Mouse (Mus musculus) embryonic facial prominence, embryonic 11.5 days (tissue): ENCODE results near the gene Arhgef12. TPM values are rescaled to one million over a fixed set of nuclear protein-coding genes. Genes with fewer than 3 reads are reported as not detected.
A peak's percentile ranks its signal among the peaks of the same experiment; 100 is the strongest.

ENCODE experiments used
- ATAC-seq: fragments of 200-750 bp; cut with Nextera tagmentation; replicated peaks from 2 replicates; pipeline ENCODE4 v1.8.0; 2017; ENCODE audit warnings: low read depth; ENCODE audit not compliant: insufficient number of reproducible peaks, low FRiP score, low TSS enrichment
- DNase-seq: peaks from one replicate; pipeline ENCODE4 v3.0.0-alpha.2; 2015; ENCODE audit warnings: low spot score
- H3K27ac ChIP-seq: fragments of 300-500 bp; sonication (generic); replicated peaks from 2 replicates; pipeline ENCODE4 v1.5.1; 2014; ENCODE audit warnings: mild to moderate bottlenecking, low read depth, low read length, control low read depth
- H3K27me3 ChIP-seq: fragments of 300-500 bp; sonication (generic); 2 replicates; pipeline ENCODE4 v1.6.1; 2014; ENCODE audit warnings: mild to moderate bottlenecking, low read length, moderate library complexity, mixed read lengths; ENCODE audit not compliant: control insufficient read depth, insufficient read depth
- H3K36me3 ChIP-seq: fragments of 300-500 bp; sonication (generic); replicated peaks from 2 replicates; pipeline ENCODE4 v1.6.1; 2014; ENCODE audit warnings: low read depth, mild to moderate bottlenecking, low read length, moderate library complexity, mixed read lengths; ENCODE audit not compliant: control insufficient read depth, insufficient read depth
- H3K4me1 ChIP-seq: fragments of 300-500 bp; sonication (generic); 2 replicates; pipeline ENCODE4 v1.6.1; 2014; ENCODE audit warnings: low read length, mixed read lengths; ENCODE audit not compliant: control insufficient read depth, insufficient read depth
- H3K4me2 ChIP-seq: fragments of 300-500 bp; sonication (generic); 2 replicates; pipeline ENCODE4 v1.6.1; 2014; ENCODE audit warnings: low read depth, mild to moderate bottlenecking, control low read depth, low read length, moderate library complexity
- H3K4me3 ChIP-seq: fragments of 300-500 bp; sonication (generic); 2 replicates; pipeline ENCODE4 v1.5.1; 2014; ENCODE audit warnings: low read depth, low read length, control low read depth
- H3K9ac ChIP-seq: fragments of 300-500 bp; sonication (generic); replicated peaks from 2 replicates; pipeline ENCODE4 v1.6.1; 2014; ENCODE audit warnings: mild to moderate bottlenecking, control low read depth, low read length
- H3K9me3 ChIP-seq: fragments of 300-500 bp; sonication (generic); replicated peaks from 2 replicates; pipeline ENCODE4 v1.6.1; 2016; ENCODE audit warnings: mild to moderate bottlenecking, low read length, inconsistent platforms, mixed read lengths; ENCODE audit not compliant: control insufficient read depth
- WGBS: fragments of 180-500 bp; shearing (Covaris S2); extraction: QIAGEN DNeasy Blood & Tissue Kit; methylation state at CpG from one replicate; pipeline ENCODE4 v1.1.7; 2014; 5-methylcytosine and 5-hydroxymethylcytosine counted together
- polyA plus RNA-seq: library from polyadenylated mRNA; unstranded; fragments of >200 nt; fragmentation: Nextera tagmentation; extraction: Ambion mirVana; gene quantifications from 2 replicates; pipeline ENCODE4 v1.2.1, GENCODE M21; 2014

Gene Arhgef12
- polyA plus RNA-seq, 1 experiment from 2014 or later, result 8.2 TPM

DNA sequence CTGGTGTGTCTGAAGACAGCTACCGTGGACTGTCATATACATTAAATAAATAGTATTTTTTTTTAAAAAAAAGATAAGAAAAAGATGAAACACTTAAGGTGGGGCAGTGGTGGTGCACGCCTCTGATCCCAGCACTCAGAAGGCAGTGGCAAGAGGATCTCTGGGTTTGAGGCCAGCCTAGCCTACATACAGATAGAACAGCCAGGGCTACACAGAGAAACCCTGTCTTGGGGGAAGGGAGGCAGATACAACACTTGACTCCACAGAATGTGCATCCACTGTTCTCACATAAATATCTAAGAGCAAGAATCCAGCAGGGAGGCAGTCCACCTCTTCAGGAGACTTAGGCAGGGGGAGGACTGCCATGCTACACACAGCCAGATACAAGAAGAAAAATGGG, 4.1 kb downstream of the Arhgef12 start:
- no peak for ATAC-seq
- Histone ChIP-seq H3K27ac (no peak overlapping the region), H3K36me3 (no peaks in the 10 kb centered on the region), H3K9ac (0 out of 2 replicates have a peak overlapping the region, but pooled peaks have one; percentile 18), H3K4me3 (0 out of 2 replicates have a peak overlapping the region, but pooled peaks have one; percentile 9), H3K4me2 (peak overlapping the region; percentile 20), H3K4me1 (no peaks in the 10 kb centered on the region; the same call in 1 of the 2 replicates), H3K27me3 (no peaks in the 10 kb centered on the region), H3K9me3 (no peaks in the 10 kb centered on the region)
- DNase-seq, result no peak
- WGBS, result 90% methylated on average over 2 of the region's 2 CpGs

DNA sequence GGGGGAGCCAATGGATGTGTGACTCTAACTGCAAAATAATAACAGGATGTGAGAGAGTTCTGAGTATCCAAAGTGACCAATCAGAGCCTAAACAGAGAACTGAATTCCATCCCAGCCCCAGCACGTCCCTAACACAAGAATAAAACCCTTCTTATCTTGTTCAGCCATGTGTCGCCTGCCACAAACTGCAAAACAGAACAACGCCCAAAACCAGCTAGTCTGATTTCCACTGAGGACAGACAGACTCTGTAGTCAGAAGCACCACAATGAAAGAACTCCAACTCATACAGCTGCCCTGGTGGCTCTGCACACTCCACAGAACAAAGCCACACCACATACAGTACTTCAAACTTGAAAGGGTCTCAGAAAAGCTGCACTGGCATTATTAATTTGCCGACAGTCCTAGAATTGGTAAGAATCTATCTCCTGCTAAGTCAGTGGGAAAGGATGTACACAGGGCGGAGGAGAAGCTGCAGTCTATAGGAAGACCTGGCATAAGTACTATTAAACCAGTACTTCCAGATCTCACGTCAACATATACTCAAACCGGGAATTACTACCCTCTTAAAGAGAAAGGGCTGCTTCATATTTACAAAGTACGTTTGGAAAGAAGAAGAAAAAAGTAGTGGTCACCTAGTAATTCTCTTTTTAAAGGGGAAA, 5.0 kb downstream of the Arhgef12 start:
- 76% methylated on average over 8 of the region's 8 CpGs for WGBS
- Histone ChIP-seq H3K9ac (no peak overlapping the region), H3K4me2 (no peak overlapping the region), H3K27me3 (no peaks in the 10 kb centered on the region), H3K27ac (no peak overlapping the region), H3K4me3 (no peak overlapping the region), H3K9me3 (no peaks in the 10 kb centered on the region), H3K36me3 (no peaks in the 10 kb centered on the region), H3K4me1 (no peaks in the 10 kb centered on the region; the same call in 1 of the 2 replicates)
- DNase-seq, result no peak
- ATAC-seq, result no peak

DNA sequence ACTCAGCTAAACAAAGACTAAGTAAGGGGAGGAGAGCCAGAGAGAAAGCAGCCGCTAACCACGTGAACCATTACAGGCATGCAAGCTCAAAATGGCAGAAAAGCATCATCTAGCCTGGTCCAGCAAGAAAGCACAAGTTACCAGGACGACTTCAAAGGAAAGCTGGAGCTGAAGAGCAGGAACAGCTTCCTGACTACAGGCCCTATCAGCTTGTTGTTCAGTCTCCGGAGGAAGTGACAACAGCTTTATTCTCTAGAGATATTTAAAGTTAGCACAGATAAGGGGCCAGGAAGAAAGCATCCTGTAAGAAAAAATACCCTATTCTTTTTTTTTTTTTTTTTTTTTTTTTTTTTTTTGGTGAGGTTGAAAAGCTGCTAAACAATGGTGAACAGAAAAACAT, 8.1 kb downstream of the Arhgef12 start:
- Histone ChIP-seq H3K4me3 (no peak overlapping the region), H3K36me3 (no peaks in the 10 kb centered on the region), H3K27me3 (no peaks in the 10 kb centered on the region), H3K9ac (no peak overlapping the region), H3K9me3 (no peaks in the 10 kb centered on the region), H3K4me1 (no peaks in the 10 kb centered on the region), H3K27ac (no peak overlapping the region), H3K4me2 (no peak overlapping the region)
- DNase-seq (no peak), ATAC-seq (no peak)
- 58% methylated on average over 4 of the region's 4 CpGs for WGBS

DNA sequence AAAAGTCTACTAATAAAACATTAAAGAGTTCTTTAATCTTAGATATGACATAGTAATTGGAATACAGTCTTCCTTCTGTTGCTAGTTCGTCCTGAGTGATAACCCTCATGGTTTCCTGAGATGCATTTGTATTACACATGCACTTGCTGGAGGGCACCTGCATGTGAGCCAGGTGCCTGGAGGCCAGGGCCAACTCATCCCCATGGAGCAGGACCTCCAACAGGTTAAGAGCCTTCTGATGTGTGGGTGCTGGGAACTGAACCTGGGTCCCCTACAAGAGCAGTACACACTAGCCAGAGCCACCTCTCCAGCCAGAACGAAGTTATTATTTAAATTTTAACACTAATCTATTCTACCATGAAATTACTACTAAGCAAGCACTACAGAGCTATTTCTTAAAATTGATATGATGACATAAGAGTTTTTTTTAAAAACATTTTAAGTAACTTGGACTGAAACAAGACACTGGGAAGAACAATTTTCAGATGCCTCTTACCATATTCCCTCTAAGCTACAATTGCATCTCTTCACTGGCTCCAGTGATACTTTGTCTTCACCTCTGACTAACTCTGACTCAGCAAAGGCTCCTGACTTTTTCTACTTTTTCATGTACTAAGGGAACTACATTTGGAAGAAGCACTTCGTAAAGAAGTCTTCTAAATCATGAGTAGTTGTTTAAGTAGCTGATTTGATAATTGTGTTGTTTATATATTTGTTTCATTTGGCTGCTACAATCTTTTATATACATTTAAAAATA, 9.1 kb downstream of the Arhgef12 start:
- Histone ChIP-seq H3K4me2 (no peak overlapping the region), H3K9ac (no peak overlapping the region), H3K9me3 (no peaks in the 10 kb centered on the region), H3K36me3 (no peaks in the 10 kb centered on the region), H3K27me3 (no peaks in the 10 kb centered on the region), H3K4me1 (no peaks in the 10 kb centered on the region), H3K27ac (no peak overlapping the region), H3K4me3 (no peak overlapping the region)
- ATAC-seq (no peak), DNase-seq (no peak)
- 92% methylated on average over 3 of the region's 3 CpGs for WGBS

DNA sequence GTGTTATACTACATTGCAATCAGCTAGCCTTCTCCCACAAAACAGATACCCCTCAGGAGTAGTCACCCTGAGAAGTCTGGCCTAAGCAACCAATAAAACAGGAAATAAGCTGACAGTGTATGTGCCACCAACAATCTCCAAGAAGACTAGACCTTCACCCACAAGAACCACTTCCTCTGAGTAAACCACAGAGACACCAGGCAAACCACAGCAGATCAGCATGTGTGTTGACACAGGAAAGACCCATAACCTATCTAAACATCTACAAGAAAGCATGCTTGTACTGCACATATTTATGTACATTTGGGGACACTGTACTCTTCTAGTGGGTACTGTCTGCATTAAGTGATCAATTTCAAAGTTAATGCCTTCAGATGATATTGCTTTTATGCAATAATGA, 10.7 kb downstream of the Arhgef12 start:
- DNase-seq, result no peak
- no peak overlapping the region for H3K4me2 ChIP-seq
- no peaks in the 10 kb centered on the region for H3K9me3 ChIP-seq
- no peaks in the 10 kb centered on the region for H3K4me1 ChIP-seq
- H3K27me3 ChIP-seq, result no peaks in the 10 kb centered on the region
- H3K27ac ChIP-seq, result no peak overlapping the region
- no peak overlapping the region for H3K9ac ChIP-seq
- no peak for ATAC-seq
- H3K36me3 ChIP-seq, result no peaks in the 10 kb centered on the region
- H3K4me3 ChIP-seq, result no peak overlapping the region

DNA sequence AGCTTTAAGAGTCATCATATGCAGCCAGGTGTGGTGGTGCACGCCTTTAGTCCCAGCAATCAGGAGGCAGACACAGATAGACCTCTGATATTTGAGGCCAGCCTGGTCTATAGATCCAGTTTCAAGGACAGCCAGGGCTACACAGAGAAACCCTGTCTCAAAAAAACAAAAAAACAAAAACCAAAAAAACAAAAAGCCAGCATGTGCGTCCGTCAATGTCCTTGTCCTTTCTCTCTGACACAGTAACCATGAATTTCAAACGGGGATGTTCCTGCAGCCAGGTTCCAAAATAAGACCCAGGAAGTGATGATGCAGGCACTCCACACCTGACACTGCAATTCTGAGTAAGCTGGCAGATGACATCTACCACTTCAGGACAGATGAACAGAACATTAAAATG, 12.2 kb downstream of the Arhgef12 start:
- Histone ChIP-seq H3K9me3 (no peaks in the 10 kb centered on the region), H3K27me3 (no peaks in the 10 kb centered on the region), H3K36me3 (no peaks in the 10 kb centered on the region), H3K4me3 (no peak overlapping the region), H3K27ac (no peak overlapping the region), H3K4me1 (no peaks in the 10 kb centered on the region), H3K4me2 (no peak overlapping the region), H3K9ac (no peak overlapping the region)
- ATAC-seq (no peak), DNase-seq (no peak)
- 90% methylated on average over 4 of the region's 4 CpGs for WGBS

DNA sequence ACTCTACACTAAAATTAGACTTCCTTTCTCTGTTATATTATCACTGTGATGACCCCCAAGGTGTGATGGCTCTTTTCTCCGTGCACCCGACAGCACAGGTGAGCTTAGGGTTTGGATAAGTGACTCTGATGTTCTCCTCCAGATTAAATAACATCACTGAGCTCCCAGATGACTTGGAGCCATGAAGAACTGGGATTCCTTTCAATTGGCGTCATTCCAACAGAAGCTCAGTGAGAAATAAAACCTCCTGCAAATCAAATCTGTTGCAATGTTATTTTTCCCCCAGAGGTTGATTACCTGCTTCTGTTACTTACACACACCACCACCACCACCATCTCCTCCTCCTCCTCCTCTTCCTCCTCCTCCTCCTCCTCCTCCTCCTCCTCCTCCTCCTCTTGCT, 13.2 kb downstream of the Arhgef12 start:
- ATAC-seq (no peak), DNase-seq (no peak)
- no peaks in the 10 kb centered on the region for H3K9me3 ChIP-seq
- H3K9ac ChIP-seq, result no peak overlapping the region
- H3K27ac ChIP-seq, result no peak overlapping the region
- 80% methylated on average over 3 of the region's 3 CpGs for WGBS
- H3K4me3 ChIP-seq, result no peak overlapping the region
- H3K4me2 ChIP-seq, result no peak overlapping the region
- H3K36me3 ChIP-seq, result no peaks in the 10 kb centered on the region
- H3K27me3 ChIP-seq, result no peaks in the 10 kb centered on the region
- no peaks in the 10 kb centered on the region for H3K4me1 ChIP-seq

DNA sequence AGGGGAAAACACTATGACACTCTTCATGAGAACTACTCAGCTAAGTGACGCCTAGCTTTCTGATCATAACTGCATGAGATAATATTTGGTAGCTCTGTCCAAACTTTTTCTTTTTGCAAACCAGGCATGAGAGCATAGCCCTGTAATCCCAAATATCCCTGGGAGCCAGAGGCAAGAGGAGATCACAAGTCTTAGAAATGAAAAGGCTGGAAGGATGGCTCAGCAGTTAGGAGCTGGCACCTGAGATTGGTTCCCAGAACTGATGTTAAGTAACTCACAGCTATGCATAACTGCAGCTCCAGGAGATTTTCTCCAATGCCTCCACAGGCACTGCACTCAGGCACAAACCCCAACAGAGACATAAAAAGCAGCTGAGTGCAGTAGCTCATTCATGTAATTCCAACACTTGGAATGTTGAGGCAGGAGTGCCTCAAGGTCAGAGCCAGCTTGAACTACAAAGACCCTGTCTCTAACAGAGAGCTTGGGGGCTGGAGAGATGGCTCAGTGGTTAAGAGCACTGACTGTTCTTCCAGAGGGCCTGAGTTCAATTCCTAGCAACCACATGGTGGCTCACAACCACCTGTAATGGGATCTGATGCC, 21.3 kb downstream of the Arhgef12 start:
- no peaks in the 10 kb centered on the region for H3K36me3 ChIP-seq

More for the DNA sequence above, 21.3 kb downstream of the Arhgef12 start:
- DNase-seq (no peak), ATAC-seq (no peak)
- Histone ChIP-seq H3K27ac (no peak overlapping the region), H3K4me1 (no peaks in the 10 kb centered on the region), H3K27me3 (no peaks in the 10 kb centered on the region), H3K9ac (no peak overlapping the region), H3K4me3 (no peak overlapping the region), H3K4me2 (no peak overlapping the region), H3K9me3 (no peaks in the 10 kb centered on the region)
- WGBS, result 95% methylated on average over 1 of the region's 1 CpGs
